Mouse (Mus musculus): ENCODE measurements around the gene Pilra.

DNA sequence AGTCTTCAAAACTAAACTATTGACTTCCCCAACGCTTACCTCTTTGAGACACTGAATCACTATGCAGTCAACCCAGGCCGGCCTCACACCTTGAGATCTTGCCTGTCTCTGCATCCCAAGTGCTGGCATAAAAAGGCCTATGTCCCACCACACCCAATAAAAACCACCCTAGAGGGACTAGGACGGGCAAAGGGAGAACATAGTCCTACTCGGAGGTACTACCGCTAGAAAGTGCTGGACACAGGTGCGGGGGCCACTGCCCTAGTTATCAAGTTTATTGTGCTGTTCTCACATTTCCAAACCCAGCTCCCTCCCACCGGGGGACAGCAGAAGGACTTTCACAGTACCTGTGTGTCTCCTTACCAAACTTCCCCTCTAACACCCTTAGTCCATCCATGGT lies 54.4 kb downstream of the Pilra start:
- no peak for TF ChIP-seq GATA1 (IDR thresholded peaks at IDR 0.05; ENCODE audit: borderline replicate concordance, low read length)
- TF ChIP-seq CTCF (IDR thresholded peaks at IDR 0.05; ENCODE audit: low read depth, low read length) = no peak
